8 mouse cellular contexts compared by ENCODE assay signal in genomic region chr8:77629858-77630537, GRCm38 (mm10). TPM values are rescaled to one million over a fixed set of nuclear protein-coding genes. Genes with fewer than 3 reads are reported as not detected.
A peak's percentile ranks its signal among the peaks of the same experiment; 100 is the strongest.
DNase-seq lines count a peak whose midpoint lies in the region; ATAC-seq and TF ChIP-seq lines count a peak whose summit lies in the region.

No protein-coding gene starts in this region.

- DNase-seq in G1E (ENCODE audit: low spot score), result peak; percentile 30
- DNase-seq in hindbrain, embryonic 11.5 days (ENCODE audit: low spot score), result peak; percentile 93
- peak; percentile 48 for DNase-seq in layer of hippocampus, adult 9-10 months (ENCODE audit: low spot score)
- DNase-seq in lung, postnatal 25 days (ENCODE audit: low spot score), result peak; percentile 75
- DNase-seq in retina, postnatal 1 day, result peak; percentile 82
- peak; percentile 70 to 77 for DNase-seq in thymus, postnatal 36 days

- peaks cover 2% of the 10 kb centered on the region; the same call in 1 of the 2 replicates for H3K4me1 ChIP-seq in G1E (ENCODE audit: insufficient read depth, low read depth, low read length)
- no peaks in the 10 kb centered on the region for H3K4me1 ChIP-seq in forebrain, embryonic 15.5 days
- H3K4me1 ChIP-seq in hindbrain, embryonic 11.5 days (replicated peaks; ENCODE audit: control insufficient read depth, insufficient read depth, low read length), result no peaks in the 10 kb centered on the region

- no peak overlapping the region for H3K27ac ChIP-seq in forebrain, embryonic 15.5 days (replicated peaks)
- H3K27ac ChIP-seq in hindbrain, embryonic 11.5 days (ENCODE audit: low read depth, low read length), result no peak overlapping the region

- peak; percentile 63 for ATAC-seq in G1E (ENCODE audit: extremely low read depth, insufficient number of reproducible peaks, low FRiP score, poor library complexity, severe bottlenecking)
- ATAC-seq in cerebellum, adult (ENCODE audit: insufficient number of reproducible peaks, low FRiP score, low TSS enrichment), result peak; percentile 88
- ATAC-seq in forebrain, embryonic 15.5 days (replicated peaks), result peak; percentile 97
- peak; percentile 87 for ATAC-seq in hindbrain, embryonic 11.5 days (ENCODE audit: low FRiP score)

- no peaks in the 10 kb centered on the region for H3K36me3 ChIP-seq in G1E (replicated peaks)
- H3K36me3 ChIP-seq in forebrain, embryonic 15.5 days, result no peaks in the 10 kb centered on the region
- H3K36me3 ChIP-seq in hindbrain, embryonic 11.5 days (ENCODE audit: control insufficient read depth, insufficient read depth, low read length), result no peaks in the 10 kb centered on the region

- peaks cover 34% of the 10 kb centered on the region for H3K27me3 ChIP-seq in G1E (ENCODE audit: insufficient read depth, low read length)
- H3K27me3 ChIP-seq in forebrain, embryonic 15.5 days, result no peaks in the 10 kb centered on the region
- H3K27me3 ChIP-seq in hindbrain, embryonic 11.5 days (ENCODE audit: control insufficient read depth, insufficient read depth, low read length), result no peaks in the 10 kb centered on the region

- 18% methylated on average over 15 of the region's 15 CpGs for WGBS in forebrain, embryonic 15.5 days
- 18% methylated on average over 15 of the region's 15 CpGs for WGBS in hindbrain, embryonic 11.5 days

- no peaks in the 10 kb centered on the region for H3K9me3 ChIP-seq in G1E (replicated peaks)
- H3K9me3 ChIP-seq in forebrain, embryonic 15.5 days, result no peaks in the 10 kb centered on the region
- H3K9me3 ChIP-seq in hindbrain, embryonic 11.5 days (ENCODE audit: control insufficient read depth, low read length), result no peaks in the 10 kb centered on the region

- H3K4me2 ChIP-seq in forebrain, embryonic 15.5 days (replicated peaks), result no peak overlapping the region
- H3K4me2 ChIP-seq in hindbrain, embryonic 11.5 days (replicated peaks; ENCODE audit: low read depth, low read length), result no peak overlapping the region

- H3K4me3 ChIP-seq in G1E (ENCODE audit: low read depth, low read length), result no peak overlapping the region
- no peak overlapping the region for H3K4me3 ChIP-seq in forebrain, embryonic 15.5 days
- no peak overlapping the region for H3K4me3 ChIP-seq in hindbrain, embryonic 11.5 days (ENCODE audit: low read depth, low read length)

- TF ChIP-seq CTCF in G1E (IDR thresholded peaks at IDR 0.05; ENCODE audit: low read depth, low read length), result peak; percentile 67

- H3K9ac ChIP-seq in forebrain, embryonic 15.5 days (replicated peaks), result no peak overlapping the region
- no peak overlapping the region for H3K9ac ChIP-seq in hindbrain, embryonic 11.5 days (ENCODE audit: low read depth, low read length)

RNA-seq across cellular contexts. Expression of gene Tmem184c, which starts 19.5 kb away (rescaled TPM):
- total RNA-seq in G1E (2014; fragmentation: Nextera tagmentation) (39.1 and 55.5 TPM in 2 replicates), G1E (2017) (29.8 and 30.6 TPM in 2 replicates)
- 4.8 and 4.9 TPM in 2 replicates for polyA plus RNA-seq in G1E (2012)
- 65.4 and 68.4 TPM in 2 replicates for polyA plus RNA-seq in forebrain, embryonic 15.5 days (2015; fragmentation: Nextera tagmentation; extraction: Ambion mirVana)
- 61.0 and 62.9 TPM in 2 replicates for polyA plus RNA-seq in hindbrain, embryonic 11.5 days (2014; fragmentation: Nextera tagmentation; extraction: Ambion mirVana)

Comparison
In these comparisons a context has a peak if more than half of its experiments do, and no peak if none do; other contexts are left out.
1. DNase-seq: peak in every context shown above with its lines; median percentile 93 in hindbrain, embryonic 11.5 days; 82 in retina, postnatal 1 day; 75 in lung, postnatal 25 days; 74 in thymus, postnatal 36 days; 48 in layer of hippocampus, adult 9-10 months; 30 in G1E.
2. RNA of gene Tmem184c, which starts 19.5 kb away (polyA plus RNA-seq): 65.4 to 68.4 TPM in forebrain, embryonic 15.5 days and 61.0 to 62.9 TPM in hindbrain, embryonic 11.5 days; 4.8 to 4.9 TPM in G1E; every median in the first group is over 10 times any median in the second.
3. Peak in every context shown above with its lines, with median percentiles within 50 percentile points of each other: ATAC-seq.